Mouse (Mus musculus) MEL (cell line): ENCODE measurements at regions not wholly inside any gene's neighbourhood (a gene's known extent, or its start where the extent isn't known, plus 50 kb on each side); places are given as distances from the start of the nearest gene placed in this dataset.

Experiments used
- DNase-seq: peaks from one replicate; pipeline ENCODE4 v3.0.0; 2011; ENCODE audit warnings: low read depth, low spot score
- H3K27ac ChIP-seq: 2 replicates; pipeline ENCODE4 v1.5.1; 2012; ENCODE audit warnings: low read depth, mild to moderate bottlenecking, control low read depth, low read length, moderate library complexity; ENCODE audit not compliant: control insufficient read depth
- H3K27me3 ChIP-seq, 2 experiments: fragments of 150-350 bp in 1 of 2; sonication (generic) in 1 of 2; 2 replicates each; pipeline ENCODE4 v1.6.1; 2012; ENCODE audit warnings: low read length in 2 of 2, mild to moderate bottlenecking in 2 of 2, improper control_type of control experiment in 1 of 2, moderate library complexity in 1 of 2; ENCODE audit not compliant: insufficient read depth in 2 of 2, control insufficient read depth in 1 of 2
- H3K36me3 ChIP-seq, 2 experiments: 2 replicates each; pipeline ENCODE4 v1.6.1; 2012 to 2014; ENCODE audit warnings: low read length in 2 of 2, improper control_type of control experiment in 1 of 2, inconsistent platforms in 1 of 2, mild to moderate bottlenecking in 1 of 2; ENCODE audit not compliant: insufficient read depth in 2 of 2, control insufficient read depth in 1 of 2
- H3K4me1 ChIP-seq, 2 experiments: fragments of 150-350 bp in 1 of 2; sonication (generic) in 1 of 2; 2 replicates each; pipeline ENCODE4 v1.6.1; 2012; ENCODE audit warnings: low read length in 2 of 2, improper control_type of control experiment in 1 of 2, mild to moderate bottlenecking in 1 of 2; ENCODE audit not compliant: insufficient read depth in 2 of 2, control insufficient read depth in 1 of 2
- H3K4me3 ChIP-seq, 2 experiments: fragments of 150-350 bp in 1 of 2; sonication (generic) in 1 of 2; 2 replicates each; pipeline ENCODE4 v1.5.1; 2012; ENCODE audit warnings: low read depth in 2 of 2, low read length in 2 of 2, mild to moderate bottlenecking in 2 of 2, moderate library complexity in 2 of 2, control low read depth in 1 of 2, improper control_type of control experiment in 1 of 2; ENCODE audit not compliant: control insufficient read depth in 1 of 2, insufficient read depth in 1 of 2
- H3K79me2 ChIP-seq: 2 replicates; pipeline ENCODE4 v1.6.1; 2012; ENCODE audit warnings: mild to moderate bottlenecking, low read length, moderate library complexity; ENCODE audit not compliant: control insufficient read depth, poor library complexity, insufficient read depth
- H3K9ac ChIP-seq: 2 replicates; pipeline ENCODE4 v1.6.1; 2012; ENCODE audit warnings: low read depth, mild to moderate bottlenecking, control low read depth, low read length, moderate library complexity; ENCODE audit not compliant: control insufficient read depth, poor library complexity, severe bottlenecking
- H3K9me3 ChIP-seq: fragments of 150-350 bp; sonication (generic); replicated peaks from 2 replicates; pipeline ENCODE4 v1.6.1; 2012; ENCODE audit warnings: mild to moderate bottlenecking, low read length, improper control_type of control experiment, moderate library complexity; ENCODE audit not compliant: insufficient read depth
- CHD2 ChIP-seq: IDR thresholded peaks from 2 replicates; pipeline ENCODE4 v1.6.1; 2011; ENCODE audit warnings: low read length, improper control_type of control experiment
- ELF1 ChIP-seq: IDR thresholded peaks from 2 replicates; pipeline ENCODE4 v1.6.1; 2014; ENCODE audit warnings: low read depth, mild to moderate bottlenecking, inconsistent platforms, low read length, improper control_type of control experiment, moderate library complexity
- EP300 ChIP-seq, 2 experiments: IDR thresholded peaks; 2 replicates each; pipeline ENCODE4 v1.6.1; 2011; ENCODE audit warnings: improper control_type of control experiment in 2 of 2, low read length in 2 of 2, low read depth in 1 of 2, mild to moderate bottlenecking in 1 of 2
- ETS1 ChIP-seq: IDR thresholded peaks from 2 replicates; pipeline ENCODE4 v1.6.1; 2012; ENCODE audit warnings: low read depth, mild to moderate bottlenecking, inconsistent platforms, low read length, improper control_type of control experiment, moderate library complexity
- GABPA ChIP-seq: IDR thresholded peaks from 2 replicates; pipeline ENCODE4 v1.6.1; 2012; ENCODE audit warnings: low read depth, mild to moderate bottlenecking, inconsistent platforms, low read length, improper control_type of control experiment, moderate library complexity
- HCFC1 ChIP-seq: IDR thresholded peaks from 2 replicates; pipeline ENCODE4 v1.6.1; 2012; ENCODE audit warnings: low read depth, mild to moderate bottlenecking, inconsistent platforms, low read length, improper control_type of control experiment, moderate library complexity
- MAFK ChIP-seq: IDR thresholded peaks from 2 replicates; pipeline ENCODE4 v1.6.1; 2011; ENCODE audit warnings: low read depth, mild to moderate bottlenecking, low read length, improper control_type of control experiment, borderline replicate concordance
- MAX ChIP-seq: IDR thresholded peaks from 2 replicates; pipeline ENCODE4 v1.6.1; 2011; ENCODE audit warnings: low read length, improper control_type of control experiment
- MEF2A ChIP-seq: IDR thresholded peaks from 2 replicates; pipeline ENCODE4 v1.6.1; 2014; ENCODE audit warnings: low read depth, mild to moderate bottlenecking, inconsistent platforms, low read length, improper control_type of control experiment; ENCODE audit not compliant: poor library complexity, insufficient replicate concordance, severe bottlenecking; ENCODE audit errors: extremely low read depth
- MYC ChIP-seq: IDR thresholded peaks from 2 replicates; pipeline ENCODE4 v1.6.1; 2011; ENCODE audit warnings: low read depth, mild to moderate bottlenecking, low read length, improper control_type of control experiment, moderate library complexity
- NELFE ChIP-seq: IDR thresholded peaks from 2 replicates; pipeline ENCODE4 v1.6.1; 2011; ENCODE audit warnings: low read depth, low read length, improper control_type of control experiment
- SIN3A ChIP-seq: IDR thresholded peaks from 2 replicates; pipeline ENCODE4 v1.6.1; 2012; ENCODE audit warnings: low read length, improper control_type of control experiment, inconsistent platforms
- TBP ChIP-seq: IDR thresholded peaks from 2 replicates; pipeline ENCODE4 v1.8.0; 2011; ENCODE audit warnings: low read depth, low read length, improper control_type of control experiment
- ZC3H11A ChIP-seq: IDR thresholded peaks from 2 replicates; pipeline ENCODE4 v1.6.1; 2012; ENCODE audit warnings: low read depth, mild to moderate bottlenecking, inconsistent platforms, low read length, improper control_type of control experiment
- ZMIZ1 ChIP-seq: IDR thresholded peaks from 2 replicates; pipeline ENCODE4 v1.6.1; 2012; ENCODE audit warnings: low read depth, mild to moderate bottlenecking, inconsistent platforms, low read length, improper control_type of control experiment, moderate library complexity

DNA sequence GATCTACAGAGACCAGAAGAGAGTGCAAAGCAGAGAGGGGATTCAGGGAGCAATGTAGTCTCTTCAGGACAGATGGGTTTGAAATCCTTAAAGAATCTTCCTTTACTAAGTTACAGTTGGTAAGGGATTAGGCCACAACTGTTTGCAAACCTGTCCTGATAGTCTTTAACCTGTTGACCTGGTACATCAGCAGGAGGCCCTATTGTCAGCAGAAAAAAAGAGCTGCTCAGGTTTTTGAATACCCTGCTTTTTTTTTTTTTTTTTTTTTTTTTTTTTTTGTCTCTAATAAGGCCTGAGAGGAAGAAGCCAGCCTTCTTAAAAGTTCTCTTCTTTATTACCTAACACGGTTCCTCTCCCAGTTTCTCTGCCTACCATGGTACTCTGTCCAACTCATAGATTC, 221.5 kb upstream of the 4921530L21Rik start:
- no peaks in the 10 kb centered on the region for H3K79me2 ChIP-seq
- H3K27ac ChIP-seq = no peak overlapping the region
- H3K9ac ChIP-seq = no peak overlapping the region
- H3K4me3 ChIP-seq = no peak overlapping the region
- DNase-seq = no peak
- TF ChIP-seq MAX (no peak), ELF1 (no peak), EP300 (IDR thresholded peaks at IDR 0.05; ENCODE audit: low read depth in 1 of 2, low read length in 2 of 2) (no peak), NELFE (no peak)
- no peaks in the 10 kb centered on the region for H3K9me3 ChIP-seq
- no peaks in the 10 kb centered on the region for H3K36me3 ChIP-seq
- H3K4me1 ChIP-seq = no peaks in the 10 kb centered on the region
- no peaks in the 10 kb centered on the region for H3K27me3 ChIP-seq

GRCm38 (mm10) chr14:95660862-95661261, 220.2 kb upstream of the 4921530L21Rik start:
- no peak overlapping the region for H3K4me3 ChIP-seq
- H3K4me1 ChIP-seq = no peaks in the 10 kb centered on the region
- TF ChIP-seq CHD2 (no peak), ETS1 (no peak), ZMIZ1 (no peak), HCFC1 (no peak), MAFK (no peak), GABPA (no peak), MEF2A (no peak), ZC3H11A (no peak)
- no peaks in the 10 kb centered on the region for H3K27me3 ChIP-seq
- no peaks in the 10 kb centered on the region for H3K9me3 ChIP-seq
- H3K79me2 ChIP-seq = no peaks in the 10 kb centered on the region
- no peak overlapping the region for H3K9ac ChIP-seq
- no peak overlapping the region for H3K27ac ChIP-seq
- no peaks in the 10 kb centered on the region for H3K36me3 ChIP-seq
- no peak for DNase-seq

- TF ChIP-seq TBP = no peak
- no peak for TF ChIP-seq MYC
- TF ChIP-seq SIN3A = no peak
- H3K27ac ChIP-seq = no peak overlapping the region
- H3K79me2 ChIP-seq = no peaks in the 10 kb centered on the region
- no peaks in the 10 kb centered on the region for H3K27me3 ChIP-seq
- H3K9ac ChIP-seq = no peak overlapping the region
- no peaks in the 10 kb centered on the region for H3K9me3 ChIP-seq
- no peak for DNase-seq
- H3K4me1 ChIP-seq = no peaks in the 10 kb centered on the region
- H3K4me3 ChIP-seq = no peak overlapping the region
- H3K36me3 ChIP-seq = no peaks in the 10 kb centered on the region
Observed at GRCm38 (mm10) chr14:95661416-95661815, 219.6 kb upstream of the 4921530L21Rik start.
